19 mouse cellular contexts compared by ENCODE assay signal in genomic region chr13:54177346-54177745, GRCm38 (mm10). TPM values are rescaled to one million over a fixed set of nuclear protein-coding genes. Genes with fewer than 3 reads are reported as not detected.
A peak's percentile ranks its signal among the peaks of the same experiment; 100 is the strongest.
DNase-seq lines count a peak whose midpoint lies in the region; ATAC-seq and TF ChIP-seq lines count a peak whose summit lies in the region.
"Had no signal": no experiment of that assay in that cellular context is flagged by ENCODE, and none has a peak within 500 bp of the region (broad histone marks: within the 10 kb centered on the region; RNA-seq: fewer than 3 reads in every experiment).

No protein-coding gene starts in this region.

- no peak for TF ChIP-seq EP300 in heart, postnatal 0 days (IDR thresholded peaks at IDR 0.05; ENCODE audit: low read depth)

- peak; percentile 62 for ATAC-seq in heart, postnatal 0 days (ENCODE audit: insufficient read depth, low read depth)
- ATAC-seq: activated CD4-positive, CD25-positive, alpha-beta regulatory T cell, adult 4 months; forebrain, embryonic 16.5 days; intestine, embryonic 15.5 days; Patski had no signal

- WGBS in heart, postnatal 0 days, result 34% methylated on average over 2 of the region's 2 CpGs

- peak overlapping the region; percentile 33 for H3K27ac ChIP-seq in heart, postnatal 0 days (ENCODE audit: low read depth)
- H3K27ac ChIP-seq: embryonic facial prominence, embryonic 13.5 days; forebrain, embryonic 12.5 days; hindbrain, embryonic 10.5 days; hindbrain, embryonic 14.5 days; intestine, embryonic 15.5 days had no signal

- peak; percentile 36 to 48 for DNase-seq in gastrocnemius, adult 8-10 months (ENCODE audit: low spot score in 2 of 2)
- no peak for DNase-seq in gastrocnemius, postnatal 10 days
- peak; percentile 46 for DNase-seq in heart, adult 8-10 months (ENCODE audit: low spot score)
- DNase-seq in heart, postnatal 4 days, result no peak
- DNase-seq in heart, postnatal 0 days (ENCODE audit: low spot score), result peak; percentile 51
- no peak for DNase-seq in heart, postnatal 14 days
- DNase-seq: cerebellum, adult 18-20 months; cerebellum, adult 9-11 months; cerebellum, postnatal 36 days; kidney, adult 18-20 months had no signal

- no peak overlapping the region for H3K9ac ChIP-seq in heart, postnatal 0 days (replicated peaks; ENCODE audit: low read depth, low read length)
- H3K9ac ChIP-seq: embryonic facial prominence, embryonic 13.5 days; forebrain, embryonic 12.5 days; hindbrain, embryonic 14.5 days; intestine, embryonic 15.5 days had no signal

- H3K4me2 ChIP-seq in heart, postnatal 0 days (ENCODE audit: low read depth, low read length), result 0 out of 2 replicates have a peak overlapping the region, but pooled peaks have one; percentile 7
- H3K4me2 ChIP-seq: embryonic facial prominence, embryonic 13.5 days; forebrain, embryonic 12.5 days; hindbrain, embryonic 14.5 days; intestine, embryonic 15.5 days had no signal

- intact Hi-C loops in heart, postnatal 14 days (cut with DNase I), result no loop called here

- no peaks in the 10 kb centered on the region for H3K27me3 ChIP-seq in heart, postnatal 0 days (ENCODE audit: control insufficient read depth, insufficient read depth, low read length)
- H3K27me3 ChIP-seq: embryonic facial prominence, embryonic 13.5 days; forebrain, embryonic 12.5 days; intestine, embryonic 15.5 days had no signal

- H3K4me1 ChIP-seq in heart, postnatal 0 days (ENCODE audit: control insufficient read depth, insufficient read depth), result peaks cover 41% of the 10 kb centered on the region
- H3K4me1 ChIP-seq: embryonic facial prominence, embryonic 13.5 days; forebrain, embryonic 12.5 days; intestine, embryonic 15.5 days had no signal

- TF ChIP-seq CTCF in heart, postnatal 0 days (IDR thresholded peaks at IDR 0.05; ENCODE audit: low read depth), result no peak

- H3K4me3 ChIP-seq in heart, postnatal 0 days (ENCODE audit: low read depth, low read length), result no peak overlapping the region
- H3K4me3 ChIP-seq: embryonic facial prominence, embryonic 13.5 days; forebrain, embryonic 12.5 days; hindbrain, embryonic 10.5 days; intestine, embryonic 15.5 days had no signal

- no peaks in the 10 kb centered on the region for H3K36me3 ChIP-seq in heart, postnatal 0 days (replicated peaks; ENCODE audit: control insufficient read depth, insufficient read depth, low read length)
- H3K36me3 ChIP-seq: embryonic facial prominence, embryonic 13.5 days; forebrain, embryonic 12.5 days; hindbrain, embryonic 10.5 days; intestine, embryonic 15.5 days had no signal

- H3K9me3 ChIP-seq in heart, postnatal 0 days (replicated peaks; ENCODE audit: control insufficient read depth, low read length), result no peaks in the 10 kb centered on the region
- H3K9me3 ChIP-seq: intestine, embryonic 15.5 days had no signal

RNA-seq across cellular contexts. Expression of gene Hrh2, which starts 14.6 kb away (rescaled TPM):
- under 1 TPM; 0.12 to 0.38 (median 0.27) TPM for total RNA-seq in gastrocnemius, adult 8-10 months (2022)
- under 1 TPM in 1 of 2 experiments, not detected in 1; 0.09 TPM for total RNA-seq in gastrocnemius, postnatal 10 days (2021)
- under 1 TPM; 0.60 to 0.75 (median 0.64) TPM for total RNA-seq in heart, adult 8-10 months (2022)
- under 1 TPM; 0.11 to 0.12 TPM for total RNA-seq in heart, postnatal 4 days (2021)
- 0.58 TPM in 1 of 2 replicates, not detected in the other for total RNA-seq in heart, postnatal 0 days (2014; rRNA removed; ENCODE audit: low replicate concordance)
- 0.07 and 0.08 TPM in 2 replicates for polyA plus RNA-seq in heart, postnatal 0 days (2015; fragmentation: Nextera tagmentation; extraction: Ambion mirVana)
- total RNA-seq in heart, postnatal 14 days (2021), result under 1 TPM; 0.07 to 0.10 TPM
- polyA plus RNA-seq: embryonic facial prominence, embryonic 13.5 days; forebrain, embryonic 12.5 days; kidney, embryonic 14.5 days; Patski had no signal

Comparison
In these comparisons a context has a peak if more than half of its experiments do, and no peak if none do; other contexts are left out.
1. DNase-seq: peak in gastrocnemius, adult 8-10 months (2 of 2), heart, adult 8-10 months (single experiment) and heart, postnatal 0 days (single experiment); none in gastrocnemius, postnatal 10 days (single experiment), heart, postnatal 4 days (single experiment) and heart, postnatal 14 days (0 of 2).